Mouse (Mus musculus) myocyte (in vitro differentiated cells): Measurements from ENCODE around the gene Pnkd. TPM values are rescaled to one million over a fixed set of nuclear protein-coding genes. Genes with fewer than 3 reads are reported as not detected.

Experiments
- H3K27me3 ChIP-seq: one replicate; pipeline ENCODE4 v1.6.1; 2011; ENCODE audit not compliant: control insufficient read depth, insufficient read depth, insufficient read length
- H3K36me3 ChIP-seq: one replicate; pipeline ENCODE4 v1.6.1; 2011; ENCODE audit not compliant: control insufficient read depth, insufficient read depth
- H3K4me2 ChIP-seq: one replicate; pipeline ENCODE4 v1.6.1; 2011; ENCODE audit warnings: low read depth, control low read depth
- H3K4me3 ChIP-seq: one replicate; pipeline ENCODE4 v1.5.1; 2011; ENCODE audit warnings: mild to moderate bottlenecking, control low read depth, moderate library complexity
- H3K79me2 ChIP-seq: one replicate; pipeline ENCODE4 v1.6.1; 2011; ENCODE audit not compliant: control insufficient read depth, insufficient read depth
- H3ac ChIP-seq: one replicate; pipeline ENCODE4 v1.6.1; 2011; ENCODE audit not compliant: control insufficient read depth, insufficient read length
- CEBPB ChIP-seq: IDR thresholded peaks from 2 replicates; pipeline ENCODE4 v1.6.1; 2011; ENCODE audit warnings: mild to moderate bottlenecking, moderate library complexity; ENCODE audit not compliant: poor library complexity, insufficient read depth, severe bottlenecking
- E2F4 ChIP-seq: IDR thresholded peaks from one replicate; pipeline ENCODE4 v1.6.1; 2011; ENCODE audit warnings: mild to moderate bottlenecking, control low read depth, moderate library complexity; ENCODE audit not compliant: insufficient read depth
- MAX ChIP-seq: IDR thresholded peaks from one replicate; pipeline ENCODE4 v1.6.1; 2011; ENCODE audit warnings: low read depth, mild to moderate bottlenecking, control low read depth
- MYOD1 ChIP-seq, 3 experiments: IDR thresholded peaks; one replicate each; pipeline ENCODE4 v1.6.1; 2011; ENCODE audit warnings: control low read depth in 2 of 3, low read depth in 2 of 3, mild to moderate bottlenecking in 2 of 3, moderate library complexity in 1 of 3; ENCODE audit not compliant: insufficient read length in 2 of 3, control insufficient read depth in 1 of 3
- MYOG ChIP-seq, 3 experiments: IDR thresholded peaks; one replicate each; pipeline ENCODE4 v1.6.1; 2011; ENCODE audit warnings: control low read depth in 2 of 3, low read depth in 2 of 3, mild to moderate bottlenecking in 2 of 3; ENCODE audit not compliant: insufficient read length in 2 of 3, control insufficient read depth in 1 of 3, insufficient read depth in 1 of 3
- POLR2A ChIP-seq: IDR thresholded peaks from one replicate; pipeline ENCODE4 v1.6.1; 2011; ENCODE audit warnings: low read depth, mild to moderate bottlenecking, control low read depth, moderate library complexity; ENCODE audit not compliant: insufficient read length
- POLR2AphosphoS2 ChIP-seq: IDR thresholded peaks from one replicate; pipeline ENCODE4 v1.6.1; 2011; ENCODE audit warnings: low read depth, control low read depth; ENCODE audit not compliant: insufficient read length
- REST ChIP-seq: IDR thresholded peaks from one replicate; pipeline ENCODE4 v1.6.1; 2011; ENCODE audit warnings: mild to moderate bottlenecking, control low read depth, moderate library complexity; ENCODE audit not compliant: insufficient read depth, insufficient read length
- SRF ChIP-seq: IDR thresholded peaks from one replicate; pipeline ENCODE4 v1.6.1; 2011; ENCODE audit warnings: low read depth; ENCODE audit not compliant: control insufficient read depth, insufficient read length
- TCF12 ChIP-seq: IDR thresholded peaks from one replicate; pipeline ENCODE4 v1.6.1; 2011; ENCODE audit warnings: mild to moderate bottlenecking, control low read depth; ENCODE audit not compliant: poor library complexity, insufficient read depth, severe bottlenecking
- TCF3 ChIP-seq: IDR thresholded peaks from one replicate; pipeline ENCODE4 v1.6.1; 2011; ENCODE audit warnings: low read depth, control low read depth; ENCODE audit not compliant: insufficient read length
- USF1 ChIP-seq: IDR thresholded peaks from one replicate; pipeline ENCODE4 v1.6.1; 2011; ENCODE audit warnings: low read depth, mild to moderate bottlenecking, control low read depth, moderate library complexity
- polyA plus RNA-seq: library from polyadenylated mRNA; unstranded; fragments of >200 nt; fragmentation: generic; extraction: Trizol; gene quantifications from one replicate; pipeline ENCODE4 v1.2.1, GENCODE M21; 2012; ENCODE audit warnings: missing spikeins

The Pnkd gene
- polyA plus RNA-seq, result 93.7 TPM

- H3K36me3 ChIP-seq, result peaks cover 39% of the 10 kb centered on the region
- peaks cover 11% of the 10 kb centered on the region for H3K79me2 ChIP-seq
- peak within 1 kb of the TSS; percentile 95 for H3K4me2 ChIP-seq
Observed at GRCm38 (mm10) chr1:74284543-74285160, at the start of gene Pnkd, which contains the start of gene Aamp. TSS of gene Pnkd (plus strand) at chr1:74284930. TSS of gene Aamp (minus strand) at chr1:74284738.

GRCm38 (mm10) chr1:74235938-74236589 is 48.7 kb upstream of the Pnkd start, which contains the start of gene Arpc2:
TSS of gene Arpc2 (plus strand) at chr1:74236084.
- Histone ChIP-seq H3K4me2 (peak within 1 kb of the TSS; percentile 92), H3K36me3 (no peaks in the 10 kb centered on the region), H3K79me2 (peaks cover 46% of the 10 kb centered on the region), H3K27me3 (no peaks in the 10 kb centered on the region), H3ac (peak within 1 kb of the TSS; percentile 62), H3K4me3 (peak within 1 kb of the TSS; percentile 98)
- TF ChIP-seq POLR2A, result no peak
- TF ChIP-seq SRF, result peak; percentile 50
- TF ChIP-seq TCF12, result no peak
- no peak for TF ChIP-seq POLR2AphosphoS2
- peak in 1 of 3 experiments; percentile 23 for TF ChIP-seq MYOG (IDR thresholded peaks at IDR 0.05; ENCODE audit: control insufficient read depth in 1 of 3, insufficient read depth in 1 of 3, insufficient read length in 2 of 3, low read depth in 2 of 3)
- no peak for TF ChIP-seq MAX
- TF ChIP-seq TCF3, result no peak
- no peak for TF ChIP-seq CEBPB
- TF ChIP-seq MYOD1 (IDR thresholded peaks at IDR 0.05; ENCODE audit: control insufficient read depth in 1 of 3, insufficient read length in 2 of 3, low read depth in 2 of 3), result peak in 1 of 3 experiments; percentile 42

More at GRCm38 (mm10) chr1:74284543-74285160, at the start of gene Pnkd, which contains the start of gene Aamp:
- Histone ChIP-seq H3ac (peak within 1 kb of the TSS; percentile 19), H3K27me3 (no peaks in the 10 kb centered on the region), H3K4me3 (peak within 1 kb of the TSS; percentile 81)
- TF ChIP-seq MYOG (IDR thresholded peaks at IDR 0.05; ENCODE audit: control insufficient read depth in 1 of 3, insufficient read depth in 1 of 3, insufficient read length in 2 of 3, low read depth in 2 of 3) (no peak), SRF (peak; percentile 68), USF1 (no peak), CEBPB (no peak), POLR2A (peak; percentile 68), POLR2AphosphoS2 (peak; percentile 51), MAX (no peak), REST (no peak), TCF12 (no peak), E2F4 (no peak), MYOD1 (IDR thresholded peaks at IDR 0.05; ENCODE audit: control insufficient read depth in 1 of 3, insufficient read length in 2 of 3, low read depth in 2 of 3) (no peak)

GRCm38 (mm10) chr1:74236590-74237317 is 48.0 kb upstream of the Pnkd start:
- H3K79me2 ChIP-seq, result peaks cover 53% of the 10 kb centered on the region
- H3K27me3 ChIP-seq, result no peaks in the 10 kb centered on the region
- no peaks in the 10 kb centered on the region for H3K36me3 ChIP-seq
- peak overlapping the region; percentile 62 for H3ac ChIP-seq
- peak overlapping the region; percentile 92 for H3K4me2 ChIP-seq
- no peak for TF ChIP-seq SRF
- TF ChIP-seq MAX, result no peak
- no peak for TF ChIP-seq MYOD1 (IDR thresholded peaks at IDR 0.05; ENCODE audit: control insufficient read depth in 1 of 3, insufficient read length in 2 of 3, low read depth in 2 of 3)
- TF ChIP-seq POLR2AphosphoS2, result peak; percentile 79
- TF ChIP-seq POLR2A, result peak; percentile 90
- peak overlapping the region; percentile 98 for H3K4me3 ChIP-seq

- Histone ChIP-seq H3K27me3 (no peaks in the 10 kb centered on the region), H3K4me3 (peak overlapping the region; percentile 98), H3K36me3 (no peaks in the 10 kb centered on the region), H3ac (no peak overlapping the region), H3K4me2 (peak overlapping the region; percentile 92), H3K79me2 (peaks cover 62% of the 10 kb centered on the region)
- TF ChIP-seq MYOD1 (IDR thresholded peaks at IDR 0.05; ENCODE audit: control insufficient read depth in 1 of 3, insufficient read length in 2 of 3, low read depth in 2 of 3) (no peak), CEBPB (no peak), TCF12 (no peak), POLR2AphosphoS2 (no peak), E2F4 (no peak), USF1 (no peak), TCF3 (no peak), MYOG (IDR thresholded peaks at IDR 0.05; ENCODE audit: control insufficient read depth in 1 of 3, insufficient read depth in 1 of 3, insufficient read length in 2 of 3, low read depth in 2 of 3) (no peak), POLR2A (no peak), SRF (no peak), REST (no peak), MAX (no peak)
Observed at GRCm38 (mm10) chr1:74237671-74238070, 47.1 kb upstream of the Pnkd start.
